Mouse (Mus musculus): ENCODE results near the gene B3gnt9. TPM values are rescaled to one million over a fixed set of nuclear protein-coding genes. Genes with fewer than 3 reads are reported as not detected.

The B3gnt9 gene
- polyA plus RNA-seq (2016; fragmentation: Nextera tagmentation; extraction: Ambion mirVana): 6.5 TPM in 2 replicates

DNA sequence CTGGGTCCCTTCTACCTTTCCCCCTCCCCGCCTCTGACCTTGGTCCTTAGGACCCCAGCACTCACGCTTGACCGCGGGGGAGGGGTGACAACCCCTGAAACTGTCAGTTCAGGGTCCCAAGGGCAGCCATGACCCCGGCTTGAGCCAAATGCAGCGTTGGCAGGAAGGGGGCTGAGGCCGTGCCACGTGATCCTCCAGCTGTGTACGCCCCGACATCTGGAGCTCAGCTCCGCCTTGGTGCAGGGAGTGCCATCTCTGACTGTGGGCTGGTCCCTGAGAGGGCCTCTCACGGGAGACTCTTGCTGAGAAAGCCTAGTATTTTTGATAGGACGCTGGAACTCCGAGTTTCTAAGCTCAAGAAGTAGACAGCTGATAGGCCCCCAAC is at the start of gene B3gnt9:
TSS of gene B3gnt9 (minus strand) at position 188 of the 385 bp plus-strand sequence.
- H3K27ac ChIP-seq: no peak within 1 kb of the TSS
- H3K27me3 ChIP-seq (replicated peaks): peaks cover 51% of the 10 kb centered on the region
- peak within 1 kb of the TSS; percentile 99 for H3K4me2 ChIP-seq (replicated peaks)
- peaks cover 24% of the 10 kb centered on the region for H3K4me1 ChIP-seq
- H3K4me3 ChIP-seq: peak within 1 kb of the TSS; percentile 56
- 2% methylated on average over 14 of the region's 14 CpGs for WGBS
- H3K36me3 ChIP-seq: peaks cover 25% of the 10 kb centered on the region
- peak within 1 kb of the TSS; percentile 64 for H3K9ac ChIP-seq
- ATAC-seq (ENCODE audit: low FRiP score, low read depth): no peak; the same call in 1 of the 2 replicates
- H3K9me3 ChIP-seq: no peaks in the 10 kb centered on the region

DNA sequence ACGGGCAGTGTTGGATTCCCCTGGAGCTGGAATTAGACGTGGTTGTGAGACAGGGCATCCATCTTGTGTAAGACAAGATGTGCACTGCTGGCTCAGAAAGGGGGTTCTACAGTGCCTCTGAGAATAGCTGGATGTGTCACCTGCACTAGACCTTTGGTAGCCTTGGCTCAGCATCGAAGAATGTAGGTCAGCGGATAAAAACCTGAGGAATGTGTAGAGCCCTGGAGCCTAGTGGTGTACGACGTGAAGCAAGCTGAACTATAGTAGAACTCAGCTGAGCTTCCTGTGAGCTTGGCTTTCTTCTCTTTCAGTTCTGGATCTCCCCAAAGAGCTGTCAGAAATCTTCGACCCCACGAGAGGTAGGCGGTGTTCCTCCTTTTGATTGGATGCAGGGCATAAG is 48.9 kb upstream of the B3gnt9 start:
- H3K36me3 ChIP-seq: peaks cover 76% of the 10 kb centered on the region
- 91% methylated on average over 9 of the region's 9 CpGs for WGBS
- H3K9me3 ChIP-seq: no peaks in the 10 kb centered on the region
- no peaks in the 10 kb centered on the region for H3K27me3 ChIP-seq (replicated peaks)
- no peak overlapping the region for H3K4me3 ChIP-seq
- H3K4me2 ChIP-seq (replicated peaks): no peak overlapping the region
- no peak for ATAC-seq (ENCODE audit: low FRiP score, low read depth)
- H3K4me1 ChIP-seq: peaks cover 16% of the 10 kb centered on the region
- H3K27ac ChIP-seq: no peak overlapping the region
- H3K9ac ChIP-seq: no peak overlapping the region

DNA sequence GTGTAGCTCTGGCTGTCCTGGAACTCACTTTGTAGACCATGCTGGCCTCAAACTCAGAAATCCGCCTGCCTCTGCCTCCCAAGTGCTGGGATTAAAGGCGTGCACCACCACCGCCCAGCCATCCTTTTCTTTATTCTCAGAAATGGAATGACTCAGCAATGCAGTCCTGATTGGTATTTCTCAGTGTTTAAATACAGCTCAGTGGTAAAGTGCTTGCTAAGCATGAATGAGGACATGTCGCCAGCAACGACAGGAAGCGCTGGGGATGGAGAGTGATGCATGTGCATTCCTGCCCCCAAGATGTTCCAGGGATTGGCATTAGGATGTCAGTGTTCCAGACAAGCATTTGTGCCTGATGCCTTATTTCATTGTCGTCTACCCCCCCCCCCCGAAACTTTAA is 48.4 kb upstream of the B3gnt9 start:
- Histone ChIP-seq H3K27ac (no peak overlapping the region), H3K4me2 (replicated peaks) (no peak overlapping the region), H3K9me3 (no peaks in the 10 kb centered on the region), H3K9ac (no peak overlapping the region), H3K36me3 (peaks cover 71% of the 10 kb centered on the region), H3K27me3 (replicated peaks) (no peaks in the 10 kb centered on the region), H3K4me3 (no peak overlapping the region), H3K4me1 (peaks cover 20% of the 10 kb centered on the region)
- ATAC-seq (ENCODE audit: low FRiP score, low read depth): no peak
- 84% methylated on average over 8 of the region's 8 CpGs for WGBS

DNA sequence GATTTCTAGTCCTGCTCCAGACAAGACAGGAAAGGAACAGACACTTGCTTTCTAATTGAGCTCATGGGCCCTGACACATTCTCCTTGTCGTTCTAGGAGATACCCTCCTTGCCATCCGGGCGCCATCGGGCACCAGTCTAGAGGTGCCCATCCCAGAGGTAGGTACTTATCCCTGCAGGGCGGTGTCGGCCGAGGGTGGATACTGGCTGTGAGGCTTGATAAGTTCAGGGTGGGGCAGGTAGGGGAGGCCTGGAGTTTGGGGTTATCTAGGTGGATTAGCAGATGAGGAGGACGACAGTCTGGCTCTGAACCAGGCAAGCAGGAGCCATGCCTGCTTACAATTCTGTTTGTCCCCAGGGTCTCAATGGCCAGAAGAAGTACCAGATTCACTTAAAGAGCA is 45.0 kb upstream of the B3gnt9 start:
- Histone ChIP-seq H3K4me2 (replicated peaks) (no peak overlapping the region), H3K36me3 (peaks cover 52% of the 10 kb centered on the region), H3K4me3 (no peak overlapping the region), H3K9ac (no peak overlapping the region), H3K4me1 (peaks cover 13% of the 10 kb centered on the region), H3K9me3 (no peaks in the 10 kb centered on the region), H3K27ac (no peak overlapping the region), H3K27me3 (replicated peaks) (0 out of 2 replicates have a peak, but pooled peaks cover 3% of the 10 kb centered on the region)
- no peak for ATAC-seq (ENCODE audit: low FRiP score, low read depth)
- WGBS: 97% methylated on average over 8 of the region's 8 CpGs

DNA sequence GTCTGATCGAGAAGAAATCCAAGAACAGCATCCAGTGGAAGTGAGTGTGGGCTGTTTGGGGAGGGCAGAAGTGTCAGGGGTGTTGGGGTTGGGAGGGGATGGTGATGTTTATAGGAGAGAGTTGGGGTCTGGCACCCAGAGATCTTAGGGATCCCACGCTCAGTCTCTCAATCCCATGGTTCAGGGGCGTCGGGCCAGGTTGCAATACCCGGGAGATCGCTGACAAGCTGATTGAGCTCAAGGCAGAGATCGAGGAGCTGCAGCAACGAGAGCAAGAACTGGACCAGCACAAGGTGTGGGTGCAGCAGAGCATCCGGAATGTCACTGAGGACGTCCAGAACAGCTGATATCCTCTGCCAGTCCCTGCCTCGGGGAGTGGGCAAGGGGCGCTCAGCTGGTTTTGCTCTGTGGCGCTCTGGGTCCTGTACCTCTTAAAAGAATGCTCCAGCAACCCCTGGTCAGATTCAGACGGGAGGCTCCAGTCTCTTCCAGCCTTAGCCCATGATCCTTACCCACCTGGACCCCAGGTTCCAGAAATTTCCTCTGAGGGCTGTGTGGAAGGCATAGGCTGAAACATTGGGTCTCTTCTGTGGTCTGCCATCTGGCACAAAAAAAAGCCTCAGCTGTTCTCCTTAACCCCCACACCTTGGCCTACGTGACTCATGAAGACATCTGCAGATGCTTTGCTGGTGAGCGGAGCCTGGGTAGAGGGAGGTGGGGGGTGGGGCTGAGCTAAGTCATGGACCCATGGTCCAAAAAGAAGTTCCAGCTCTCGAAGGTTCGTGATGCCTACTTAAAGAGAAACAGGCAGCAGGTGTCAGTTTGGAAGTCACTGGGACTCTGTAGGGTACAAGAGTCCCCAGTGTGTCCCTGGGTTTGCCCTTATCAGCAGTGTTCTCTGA is 43.6 kb upstream of the B3gnt9 start:
- Histone ChIP-seq H3K4me2 (replicated peaks) (peak overlapping the region; percentile 92), H3K9me3 (no peaks in the 10 kb centered on the region), H3K4me1 (peaks cover 13% of the 10 kb centered on the region), H3K27ac (no peak overlapping the region), H3K27me3 (replicated peaks) (0 out of 2 replicates have a peak, but pooled peaks cover 7% of the 10 kb centered on the region), H3K36me3 (peaks cover 38% of the 10 kb centered on the region), H3K9ac (peak overlapping the region; percentile 83), H3K4me3 (peak overlapping the region; percentile 90)
- WGBS: 63% methylated on average over 18 of the region's 18 CpGs
- ATAC-seq (ENCODE audit: low FRiP score, low read depth): no peak

DNA sequence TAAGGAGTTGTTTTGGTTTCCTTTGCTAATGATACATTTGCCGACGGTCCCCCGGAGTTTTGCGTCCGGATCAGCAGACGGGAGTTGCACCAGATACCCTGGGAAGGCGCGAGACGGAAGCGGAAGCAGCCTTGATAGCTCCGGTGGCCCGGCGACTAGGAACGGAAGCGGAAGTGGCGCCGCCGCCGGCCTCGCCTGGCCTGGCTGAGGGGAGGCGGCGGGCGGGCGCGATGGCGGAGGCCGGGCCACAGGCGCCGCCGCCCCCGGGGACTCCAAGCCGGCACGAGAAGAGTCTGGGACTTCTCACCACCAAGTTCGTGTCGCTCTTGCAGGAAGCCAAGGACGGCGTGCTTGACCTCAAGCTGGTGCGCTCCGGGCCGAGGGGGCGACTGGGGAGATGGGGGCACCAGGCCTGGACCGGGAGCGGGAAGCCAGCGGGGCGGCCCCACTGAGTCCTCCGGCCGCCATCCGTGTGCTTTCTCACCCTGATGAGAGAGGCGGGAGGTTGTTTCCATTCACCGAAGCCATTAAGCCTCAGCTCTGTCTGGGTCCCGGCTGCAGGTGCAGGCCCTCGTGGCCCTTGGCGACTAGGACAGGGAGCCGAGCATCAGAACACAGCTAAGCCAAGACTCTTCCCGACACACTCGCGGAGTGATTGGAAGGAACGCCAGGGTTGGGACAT is 42.7 kb upstream of the B3gnt9 start, which contains the start of gene E2f4:
TSS of gene E2f4 (plus strand) at position 153 of the 682 bp plus-strand sequence.
- ATAC-seq (ENCODE audit: low FRiP score, low read depth): peak; percentile 94
- Histone ChIP-seq H3K9me3 (no peaks in the 10 kb centered on the region), H3K9ac (peak within 1 kb of the TSS; percentile 83), H3K27ac (no peak within 1 kb of the TSS), H3K36me3 (peaks cover 31% of the 10 kb centered on the region), H3K4me3 (peak within 1 kb of the TSS; percentile 90), H3K27me3 (replicated peaks) (0 out of 2 replicates have a peak, but pooled peaks cover 7% of the 10 kb centered on the region), H3K4me1 (peaks cover 13% of the 10 kb centered on the region), H3K4me2 (replicated peaks) (peak within 1 kb of the TSS; percentile 92)
- under 1% methylated on average over 58 of the region's 58 CpGs for WGBS

DNA sequence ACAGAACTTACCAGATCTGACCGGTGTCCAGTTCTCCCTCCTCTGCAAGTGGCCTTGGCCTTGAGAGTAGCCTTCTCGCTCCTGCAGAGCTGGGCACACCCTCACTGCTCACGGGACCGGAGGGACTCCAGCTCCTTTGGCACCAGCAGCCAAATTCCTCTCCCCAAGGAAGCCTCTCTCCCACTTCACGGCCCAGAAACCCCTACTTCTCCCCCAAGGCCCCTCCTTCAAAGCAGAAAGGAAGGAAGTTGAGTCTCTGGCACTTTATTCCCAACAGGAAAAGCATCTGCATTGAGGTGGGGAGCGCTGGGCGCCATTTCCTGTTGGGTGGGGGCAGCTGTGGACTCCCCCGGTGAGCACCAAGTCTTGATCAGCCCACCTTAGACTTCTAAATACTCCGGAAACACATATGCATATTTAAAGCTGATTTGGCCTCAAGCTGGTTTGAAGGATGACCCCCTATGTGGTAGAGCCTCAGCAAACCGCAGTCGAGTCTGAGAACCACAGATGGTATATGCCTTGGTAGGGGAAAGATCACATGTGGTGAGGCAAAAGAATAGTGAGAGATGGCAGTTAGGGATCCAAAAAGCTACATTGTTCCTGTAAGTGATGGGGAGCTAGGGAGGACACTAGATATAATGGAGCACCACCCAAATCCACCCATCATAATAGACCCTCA is 41.1 kb upstream of the B3gnt9 start, which contains the start of gene Exoc3l:
TSS of gene Exoc3l (minus strand) at position 207 of the 679 bp plus-strand sequence.
- WGBS: 62% methylated on average over 11 of the region's 11 CpGs

DNA sequence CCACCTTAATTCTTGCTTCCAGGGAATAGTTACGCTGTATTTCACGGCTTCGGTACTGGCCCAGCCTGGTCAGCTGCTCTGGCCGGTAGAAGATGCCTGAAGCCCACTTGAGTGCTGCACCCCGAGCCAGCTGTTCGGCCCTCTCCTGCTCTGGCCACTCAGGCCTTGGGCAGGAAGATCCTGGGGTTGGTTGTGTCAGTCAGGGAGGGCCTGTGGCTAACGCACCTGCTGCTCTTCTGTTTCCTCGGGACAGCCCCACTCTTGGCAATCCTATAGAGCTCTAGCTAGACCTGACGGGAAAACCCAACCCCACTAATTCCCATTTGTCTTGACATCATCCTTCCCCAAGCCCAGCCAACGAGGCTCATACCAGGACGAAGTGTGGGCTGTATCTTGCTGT is 40.3 kb upstream of the B3gnt9 start:
- 75% methylated on average over 11 of the region's 11 CpGs for WGBS
- no peak overlapping the region for H3K4me3 ChIP-seq
- H3K36me3 ChIP-seq: peaks cover 9% of the 10 kb centered on the region
- no peak overlapping the region for H3K9ac ChIP-seq
- H3K9me3 ChIP-seq: no peaks in the 10 kb centered on the region
- H3K27ac ChIP-seq: no peak overlapping the region
- H3K4me2 ChIP-seq (replicated peaks): peak overlapping the region; percentile 1; the same call in 1 of the 2 replicates
- peaks cover 20% of the 10 kb centered on the region for H3K4me1 ChIP-seq
- ATAC-seq (ENCODE audit: low FRiP score, low read depth): no peak
- H3K27me3 ChIP-seq (replicated peaks): peaks cover 13% of the 10 kb centered on the region

More for the DNA sequence above, 41.1 kb upstream of the B3gnt9 start, which contains the start of gene Exoc3l:
- Histone ChIP-seq H3K4me2 (replicated peaks) (peak within 1 kb of the TSS; percentile 92), H3K4me3 (no peak within 1 kb of the TSS), H3K36me3 (peaks cover 17% of the 10 kb centered on the region), H3K27ac (no peak within 1 kb of the TSS), H3K9ac (no peak within 1 kb of the TSS), H3K4me1 (peaks cover 13% of the 10 kb centered on the region), H3K9me3 (no peaks in the 10 kb centered on the region), H3K27me3 (replicated peaks) (0 out of 2 replicates have a peak, but pooled peaks cover 7% of the 10 kb centered on the region)
- no peak for ATAC-seq (ENCODE audit: low FRiP score, low read depth)

DNA sequence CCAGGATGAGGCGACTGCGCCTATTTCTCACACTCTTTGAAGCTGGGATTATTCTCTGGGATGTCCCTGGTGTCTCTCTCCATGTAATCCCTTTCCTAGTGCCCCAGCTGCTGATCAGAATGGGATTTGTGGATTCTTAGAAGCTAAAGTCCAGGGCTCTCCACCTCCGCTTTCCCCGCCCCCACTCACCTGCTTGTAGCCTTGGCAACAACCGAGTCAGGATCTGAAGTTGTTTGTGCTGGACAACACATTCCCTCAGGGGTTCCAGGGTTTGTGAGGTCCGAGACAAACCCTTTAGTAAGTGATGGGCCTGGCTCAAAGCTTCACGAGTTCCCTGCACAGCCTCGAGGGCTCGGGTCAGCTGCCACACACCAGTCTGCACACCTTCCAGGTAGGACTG is 39.8 kb upstream of the B3gnt9 start:
- Histone ChIP-seq H3K4me1 (peaks cover 25% of the 10 kb centered on the region), H3K27me3 (replicated peaks) (peaks cover 18% of the 10 kb centered on the region), H3K9me3 (no peaks in the 10 kb centered on the region), H3K27ac (no peak overlapping the region), H3K9ac (no peak overlapping the region), H3K4me2 (replicated peaks) (peak overlapping the region; percentile 1; the same call in 1 of the 2 replicates), H3K36me3 (peaks cover 5% of the 10 kb centered on the region), H3K4me3 (no peak overlapping the region)
- 70% methylated on average over 9 of the region's 9 CpGs for WGBS
- no peak for ATAC-seq (ENCODE audit: low FRiP score, low read depth)

DNA sequence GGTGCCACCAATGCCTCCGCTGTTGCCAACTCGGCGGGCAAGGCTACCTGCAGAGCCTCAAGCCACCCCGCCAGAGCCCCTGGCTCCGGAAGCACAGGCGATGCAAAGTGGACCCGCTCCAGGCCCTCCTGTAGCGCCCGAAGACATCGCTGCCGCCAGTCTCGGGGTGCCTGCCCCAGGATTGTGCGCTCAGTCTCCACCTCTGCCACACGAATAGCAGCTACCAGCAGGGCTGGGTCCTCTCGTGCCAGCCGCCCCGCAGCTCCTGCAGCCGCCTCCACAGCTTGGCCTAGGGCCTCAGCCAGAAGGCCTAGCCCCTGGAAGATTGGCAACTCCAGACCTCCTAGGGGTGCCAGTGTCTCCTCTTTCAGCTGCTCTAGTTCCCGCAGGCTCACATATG is 38.5 kb upstream of the B3gnt9 start:
- Histone ChIP-seq H3K27me3 (replicated peaks) (peaks cover 18% of the 10 kb centered on the region), H3K4me1 (peaks cover 23% of the 10 kb centered on the region), H3K9me3 (no peaks in the 10 kb centered on the region), H3K4me2 (replicated peaks) (no peak overlapping the region), H3K27ac (no peak overlapping the region), H3K9ac (no peak overlapping the region), H3K36me3 (no peaks in the 10 kb centered on the region), H3K4me3 (no peak overlapping the region)
- 68% methylated on average over 18 of the region's 19 CpGs for WGBS
- no peak for ATAC-seq (ENCODE audit: low FRiP score, low read depth)

DNA sequence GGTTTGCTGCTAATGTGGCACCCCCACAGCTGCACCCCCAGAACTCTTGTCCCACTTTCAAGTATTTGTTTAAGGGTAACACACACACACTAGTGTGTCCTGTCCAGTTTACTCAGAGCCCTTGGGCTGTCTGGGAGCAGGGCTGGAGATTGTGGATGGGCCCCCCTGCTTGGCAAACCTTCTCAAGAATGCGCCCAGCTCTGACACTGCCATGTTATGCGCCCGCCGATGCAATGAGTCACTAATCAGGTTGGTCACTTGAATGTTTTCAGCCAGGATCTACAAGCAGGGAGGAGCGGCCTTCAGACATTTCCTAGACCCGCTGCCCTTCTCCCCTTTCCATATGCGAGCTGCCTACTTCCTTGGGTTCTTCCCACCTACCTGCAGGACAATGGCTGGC is 37.5 kb upstream of the B3gnt9 start:
- ATAC-seq (ENCODE audit: low FRiP score, low read depth): no peak
- Histone ChIP-seq H3K4me1 (peaks cover 24% of the 10 kb centered on the region), H3K9ac (no peak overlapping the region), H3K9me3 (no peaks in the 10 kb centered on the region), H3K4me3 (no peak overlapping the region), H3K27me3 (replicated peaks) (peaks cover 18% of the 10 kb centered on the region), H3K27ac (no peak overlapping the region), H3K36me3 (no peaks in the 10 kb centered on the region), H3K4me2 (replicated peaks) (no peak overlapping the region)
- 83% methylated on average over 7 of the region's 7 CpGs for WGBS
